Mouse (Mus musculus) heart, adult 2 months (tissue): ENCODE data around the gene Fgd1. TPM values are rescaled to one million over a fixed set of nuclear protein-coding genes. Genes with fewer than 3 reads are reported as not detected.

Experiments
- DNase-seq, 2 experiments: peaks; one replicate each; pipeline ENCODE4 v3.0.0; 2021
- H3K27ac ChIP-seq: fragments of 200-600 bp; 2 replicates; pipeline ENCODE4 v1.8.1; 2022
- H3K27me3 ChIP-seq: fragments of 200-500 bp; 2 replicates; pipeline ENCODE4 v1.6.1; 2012; ENCODE audit warnings: mild to moderate bottlenecking, low read length, inconsistent platforms, mixed read lengths; ENCODE audit not compliant: control insufficient read depth, insufficient read depth
- H3K36me3 ChIP-seq: fragments of 200-500 bp; 2 replicates; pipeline ENCODE4 v1.6.1; 2012; ENCODE audit warnings: low read length, inconsistent platforms; ENCODE audit not compliant: control insufficient read depth, insufficient read depth
- H3K4me1 ChIP-seq: fragments of 200-500 bp; 2 replicates; pipeline ENCODE4 v1.6.1; 2011; ENCODE audit warnings: low read length; ENCODE audit not compliant: control insufficient read depth, insufficient read depth
- H3K4me3 ChIP-seq: fragments of 200-600 bp; 2 replicates; pipeline ENCODE4 v1.8.1; 2022
- H3K79me2 ChIP-seq: fragments of 200-500 bp; replicated peaks from 2 replicates; pipeline ENCODE4 v1.6.1; 2012; ENCODE audit warnings: mild to moderate bottlenecking, inconsistent platforms, low read length, moderate library complexity, mixed read lengths; ENCODE audit not compliant: control insufficient read depth, insufficient read depth
- H3K9ac ChIP-seq: fragments of 200-500 bp; 2 replicates; pipeline ENCODE4 v1.6.1; 2012; ENCODE audit warnings: low read depth, mild to moderate bottlenecking, control low read depth, inconsistent platforms, low read length, mixed read lengths
- CTCF ChIP-seq: fragments of 200-600 bp; IDR thresholded peaks from 2 replicates; pipeline ENCODE4 v1.8.1; 2022; ENCODE audit warnings: antibody characterized with exemption, mild to moderate bottlenecking, moderate library complexity
- EP300 ChIP-seq: fragments of 200-500 bp; IDR thresholded peaks from 2 replicates; pipeline ENCODE4 v1.6.1; 2011; ENCODE audit warnings: low read depth, low read length, control low read depth; ENCODE audit not compliant: insufficient read depth
- POLR2A ChIP-seq: fragments of 200-500 bp; IDR thresholded peaks from 2 replicates; pipeline ENCODE4 v1.6.1; 2011; ENCODE audit warnings: mild to moderate bottlenecking, low read depth, low read length, control low read depth; ENCODE audit not compliant: insufficient read depth
- WGBS: fragments of 180-500 bp; shearing (Covaris S2); methylation state at CpG from one replicate; pipeline ENCODE4 v1.1.7; 2018; 5-methylcytosine and 5-hydroxymethylcytosine counted together
- intact Hi-C: fragments of 180-260 bp; cut with DNase I; formaldehyde crosslinking; loops from one replicate; pipeline ENCODE4 v1.15.1; 2025
- polyA plus RNA-seq: library from polyadenylated mRNA; depleted of rRNA; stranded (reverse); fragments of >200 nt; gene quantifications from 2 replicates; pipeline ENCODE4 v1.2.3, GENCODE M21; 2012
- total RNA-seq, 2 experiments: library from RNA; stranded (reverse); gene quantifications; 2 replicates each; pipeline ENCODE4 v1.2.3; 2021

Gene Fgd1
- total and polyA plus RNA-seq, 3 experiments: 8.4 to 10.3 (median 8.9) TPM

- Histone ChIP-seq H3K4me1 (no peaks in the 10 kb centered on the region), H3K36me3 (no peaks in the 10 kb centered on the region), H3K9ac (no peak overlapping the region), H3K27me3 (no peaks in the 10 kb centered on the region), H3K79me2 (0 out of 2 replicates have a peak, but pooled peaks cover 2% of the 10 kb centered on the region), H3K4me3 (no peak overlapping the region), H3K27ac (no peak overlapping the region)
- intact Hi-C loops: no loop called here
- no peak for DNase-seq
- WGBS: 70% methylated on average over 7 of the region's 7 CpGs
- TF ChIP-seq CTCF: no peak
- no peak for TF ChIP-seq POLR2A
- no peak for TF ChIP-seq EP300
Observed at GRCm38 (mm10) chrX:151066071-151066666, 20.2 kb downstream of the Fgd1 start.

GRCm38 (mm10) chrX:151067876-151068275 lies 21.9 kb downstream of the Fgd1 start:
- 80% methylated on average over 5 of the region's 5 CpGs for WGBS
- TF ChIP-seq EP300 (no peak), CTCF (no peak), POLR2A (no peak)
- DNase-seq: no peak

GRCm38 (mm10) chrX:151076007-151076406 lies 30.1 kb downstream of the Fgd1 start:
- no peak overlapping the region for H3K4me3 ChIP-seq
- H3K36me3 ChIP-seq: no peaks in the 10 kb centered on the region
- 86% methylated on average over 5 of the region's 5 CpGs for WGBS
- no peaks in the 10 kb centered on the region for H3K79me2 ChIP-seq
- H3K27ac ChIP-seq: no peak overlapping the region
- H3K4me1 ChIP-seq: no peaks in the 10 kb centered on the region
- DNase-seq: no peak
- H3K9ac ChIP-seq: no peak overlapping the region
- no peaks in the 10 kb centered on the region for H3K27me3 ChIP-seq
- intact Hi-C loops: no loop called here
- no peak for TF ChIP-seq POLR2A
- TF ChIP-seq EP300: no peak
- TF ChIP-seq CTCF: no peak

More at GRCm38 (mm10) chrX:151067876-151068275, 21.9 kb downstream of the Fgd1 start:
- intact Hi-C loops: no loop called here
- Histone ChIP-seq H3K36me3 (no peaks in the 10 kb centered on the region), H3K4me3 (no peak overlapping the region), H3K27me3 (no peaks in the 10 kb centered on the region), H3K4me1 (no peaks in the 10 kb centered on the region), H3K9ac (no peak overlapping the region), H3K27ac (no peak overlapping the region), H3K79me2 (no peaks in the 10 kb centered on the region)

- no peaks in the 10 kb centered on the region for H3K36me3 ChIP-seq
- intact Hi-C loops: no loop called here
- WGBS: 68% methylated on average over 4 of the region's 4 CpGs
- no peak overlapping the region for H3K27ac ChIP-seq
- no peak overlapping the region for H3K9ac ChIP-seq
- H3K27me3 ChIP-seq: no peaks in the 10 kb centered on the region
- no peak for DNase-seq
- H3K4me3 ChIP-seq: no peak overlapping the region
- H3K79me2 ChIP-seq: no peaks in the 10 kb centered on the region
- no peak for TF ChIP-seq POLR2A
- no peak for TF ChIP-seq EP300
- TF ChIP-seq CTCF: no peak
- H3K4me1 ChIP-seq: no peaks in the 10 kb centered on the region
Observed at GRCm38 (mm10) chrX:151076941-151077485, 31.1 kb downstream of the Fgd1 start.

GRCm38 (mm10) chrX:151085599-151085998 lies 39.6 kb downstream of the Fgd1 start:
- H3K36me3 ChIP-seq: no peaks in the 10 kb centered on the region
- H3K4me1 ChIP-seq: no peaks in the 10 kb centered on the region
- WGBS: 25% methylated on average over 2 of the region's 2 CpGs
- intact Hi-C loops: no loop called here
- no peak overlapping the region for H3K27ac ChIP-seq
- H3K9ac ChIP-seq: no peak overlapping the region
- no peaks in the 10 kb centered on the region for H3K27me3 ChIP-seq
- DNase-seq: no peak
- H3K79me2 ChIP-seq: no peaks in the 10 kb centered on the region
- no peak overlapping the region for H3K4me3 ChIP-seq
- TF ChIP-seq POLR2A (no peak), CTCF (no peak), EP300 (no peak)

GRCm38 (mm10) chrX:151087418-151087817 lies 41.5 kb downstream of the Fgd1 start:
- Histone ChIP-seq H3K27me3 (no peaks in the 10 kb centered on the region), H3K27ac (no peak overlapping the region), H3K9ac (no peak overlapping the region), H3K4me3 (no peak overlapping the region), H3K36me3 (no peaks in the 10 kb centered on the region), H3K79me2 (no peaks in the 10 kb centered on the region), H3K4me1 (no peaks in the 10 kb centered on the region)
- intact Hi-C loops: no loop called here
- DNase-seq: no peak
- WGBS: 59% methylated on average over 1 of the region's 1 CpGs
- no peak for TF ChIP-seq CTCF
- no peak for TF ChIP-seq POLR2A
- TF ChIP-seq EP300: no peak
